Mouse (Mus musculus) C2C12 (cell line): Measurements from ENCODE around the gene Clmp.
A peak's percentile ranks its signal among the peaks of the same experiment; 100 is the strongest.

Source experiments
- CTCF ChIP-seq: IDR thresholded peaks from one replicate; pipeline ENCODE4 v1.5.1; 2011; ENCODE audit not compliant: control insufficient read depth, insufficient read depth, insufficient read length
- USF1 ChIP-seq: IDR thresholded peaks from one replicate; pipeline ENCODE4 v1.6.1; 2011; ENCODE audit warnings: low read depth, mild to moderate bottlenecking, control low read depth, moderate library complexity

- TF ChIP-seq CTCF (no peak), USF1 (peak; percentile 62)
Measured at GRCm38 (mm10) chr9:40747249-40747648, 61.5 kb downstream of the Clmp start.
